Mouse (Mus musculus) ES-Bruce4 (cell line): ENCODE measurements around the gene U2af1.

Experiments
- CTCF ChIP-seq: IDR thresholded peaks from one replicate; pipeline ENCODE4 v1.8.1; 2011; ENCODE audit warnings: low read depth, low read length
- POLR2A ChIP-seq: IDR thresholded peaks from one replicate; pipeline ENCODE4 v1.8.1; 2011; ENCODE audit warnings: low read length; ENCODE audit not compliant: insufficient read depth

DNA sequence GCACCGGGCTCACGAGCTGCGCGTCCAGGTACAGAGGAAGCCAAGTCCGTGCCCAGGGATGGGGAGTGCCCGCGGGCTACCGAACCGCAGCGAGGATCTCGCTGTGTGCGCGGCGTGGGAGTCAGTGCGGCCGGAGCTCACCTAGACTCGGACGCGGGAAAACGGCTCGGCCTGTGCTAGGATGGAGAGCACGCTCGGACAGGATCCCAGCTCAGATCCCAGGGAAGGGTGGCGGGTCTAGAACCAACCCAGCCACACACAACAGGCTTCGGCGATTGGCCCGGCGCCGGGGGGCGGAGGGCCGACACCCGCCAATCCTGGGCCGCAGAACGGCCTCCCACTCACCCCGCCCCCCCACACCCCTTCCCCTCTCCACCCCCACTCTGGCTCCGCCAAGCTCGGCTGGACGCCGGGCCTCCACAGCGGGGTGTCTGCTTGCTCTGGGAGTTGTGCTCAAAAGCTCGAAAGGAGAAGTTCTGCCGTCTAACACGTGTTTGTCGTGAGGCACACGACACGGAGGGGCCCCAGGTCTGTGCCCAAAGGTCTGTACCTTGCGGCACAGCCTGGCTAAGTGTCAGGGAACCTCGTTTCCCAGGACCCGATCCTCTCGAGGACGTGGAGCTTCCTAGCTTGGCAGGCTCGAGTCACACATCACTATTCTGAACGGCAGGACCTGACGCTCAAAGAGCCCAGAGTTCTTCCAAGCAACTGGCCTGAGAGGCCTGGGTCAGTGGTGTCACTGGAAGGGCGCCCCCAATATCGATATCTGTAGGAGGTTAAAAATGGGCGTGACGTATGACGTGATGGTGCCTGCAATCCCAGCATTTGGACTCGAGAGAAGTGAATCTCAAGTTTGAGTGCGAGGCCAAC is 21.5 kb downstream of the U2af1 start, which contains the start of gene Cbs:
- TF ChIP-seq CTCF (no peak), POLR2A (no peak)
